Mouse (Mus musculus) limb, embryonic 13.5 days (tissue): ENCODE measurements around the gene Vmn1r33. TPM values are rescaled to one million over a fixed set of nuclear protein-coding genes. Genes with fewer than 3 reads are reported as not detected.
"Not testable (repeated sequence)": the region's sequence is repeated elsewhere in the genome, so short reads cannot be mapped to it uniquely, and the experiment has no call there.

Experiments
- ATAC-seq: fragments of 200-750 bp; cut with Nextera tagmentation; 2 replicates; pipeline ENCODE4 v1.8.0; 2017; ENCODE audit warnings: low read depth, moderate number of reproducible peaks, moderate TSS enrichment; ENCODE audit not compliant: low FRiP score
- H3K27ac ChIP-seq: fragments of 300-500 bp; sonication (generic); 2 replicates; pipeline ENCODE4 v1.5.1; 2015; ENCODE audit warnings: inconsistent platforms, mild to moderate bottlenecking, moderate library complexity
- H3K27me3 ChIP-seq: fragments of 300-500 bp; sonication (generic); 2 replicates; pipeline ENCODE4 v1.6.1; 2015; ENCODE audit warnings: mild to moderate bottlenecking, inconsistent platforms
- H3K36me3 ChIP-seq: fragments of 300-500 bp; sonication (generic); 2 replicates; pipeline ENCODE4 v1.6.1; 2015; ENCODE audit warnings: inconsistent platforms, mild to moderate bottlenecking, moderate library complexity
- H3K4me1 ChIP-seq: fragments of 300-500 bp; sonication (generic); 2 replicates; pipeline ENCODE4 v1.6.1; 2015; ENCODE audit warnings: inconsistent platforms
- H3K4me2 ChIP-seq: fragments of 300-500 bp; sonication (generic); replicated peaks from 2 replicates; pipeline ENCODE4 v1.6.1; 2015; ENCODE audit warnings: inconsistent platforms, mild to moderate bottlenecking, moderate library complexity
- H3K4me3 ChIP-seq: fragments of 300-500 bp; sonication (generic); 2 replicates; pipeline ENCODE4 v1.5.1; 2015; ENCODE audit warnings: moderate library complexity, mild to moderate bottlenecking, inconsistent platforms
- H3K9ac ChIP-seq: fragments of 300-500 bp; sonication (generic); 2 replicates; pipeline ENCODE4 v1.6.1; 2015; ENCODE audit warnings: mild to moderate bottlenecking, inconsistent platforms
- H3K9me3 ChIP-seq: fragments of 300-500 bp; sonication (generic); 2 replicates; pipeline ENCODE4 v1.6.1; 2016; ENCODE audit warnings: inconsistent platforms
- WGBS: fragments of 180-500 bp; shearing (Covaris S2); methylation state at CpG from one replicate; pipeline ENCODE4 v1.1.7; 2015; 5-methylcytosine and 5-hydroxymethylcytosine counted together
- polyA plus RNA-seq: library from polyadenylated mRNA; unstranded; fragments of >200 nt; fragmentation: Nextera tagmentation; extraction: Ambion mirVana; gene quantifications from 2 replicates; pipeline ENCODE4 v1.2.1, GENCODE M21; 2015

Gene Vmn1r33
- not detected in 2 replicates for polyA plus RNA-seq

- not testable (repeated sequence) for H3K9ac ChIP-seq, H3K27me3 ChIP-seq, H3K4me1 ChIP-seq, H3K4me2 ChIP-seq, H3K9me3 ChIP-seq, H3K36me3 ChIP-seq, ATAC-seq, H3K27ac ChIP-seq, H3K4me3 ChIP-seq
Measured at GRCm38 (mm10) chr6:66618182-66618581, at the start of gene Vmn1r33. Gene Vmn1r33 (minus strand): TSS chr6:66618282.

GRCm38 (mm10) chr6:66643779-66644178, 25.7 kb upstream of the Vmn1r33 start, which contains the start of gene Vmn1r34:
Gene Vmn1r34 (minus strand): TSS chr6:66643879.
- Histone ChIP-seq H3K4me3 (no peak within 1 kb of the TSS), H3K27ac (no peak within 1 kb of the TSS), H3K4me1 (no peaks in the 10 kb centered on the region), H3K4me2 (no peak within 1 kb of the TSS), H3K36me3 (no peaks in the 10 kb centered on the region), H3K9ac (no peak within 1 kb of the TSS), H3K27me3 (no peaks in the 10 kb centered on the region), H3K9me3 (no peaks in the 10 kb centered on the region)
- ATAC-seq = no peak
- WGBS = 74% methylated on average over 1 of the region's 1 CpGs

- no peak for ATAC-seq
Measured at GRCm38 (mm10) chr6:66595804-66596203, 22.3 kb downstream of the Vmn1r33 start.

More at GRCm38 (mm10) chr6:66595804-66596203, 22.3 kb downstream of the Vmn1r33 start:
- H3K4me1 ChIP-seq = no peaks in the 10 kb centered on the region
- H3K4me3 ChIP-seq = no peak overlapping the region
- no peak overlapping the region for H3K4me2 ChIP-seq
- H3K9me3 ChIP-seq = no peaks in the 10 kb centered on the region
- H3K9ac ChIP-seq = no peak overlapping the region
- H3K36me3 ChIP-seq = no peaks in the 10 kb centered on the region
- no peak overlapping the region for H3K27ac ChIP-seq
- H3K27me3 ChIP-seq = no peaks in the 10 kb centered on the region

Other genes with a start within 250 kb of the Vmn1r33 start
- gene Mad2l1, start 82.9 kb downstream of the Vmn1r33 start, polyA plus RNA-seq = 83.5 and 86.1 TPM in 2 replicates
- 0.06 and 0.18 TPM in 2 replicates for gene Vmn1r32, start 58.2 kb downstream of the Vmn1r33 start, polyA plus RNA-seq
- gene Vmn1r34, start 25.6 kb upstream of the Vmn1r33 start, polyA plus RNA-seq = not detected in 2 replicates
- gene Vmn1r35, start 67.6 kb upstream of the Vmn1r33 start, polyA plus RNA-seq = not detected in 2 replicates
- not detected in 2 replicates for gene Vmn1r36, start 100.9 kb upstream of the Vmn1r33 start, polyA plus RNA-seq
- not detected in 2 replicates for gene Vmn1r37, start 111.1 kb upstream of the Vmn1r33 start, polyA plus RNA-seq
- not detected in 2 replicates for gene Vmn1r38, start 164.3 kb upstream of the Vmn1r33 start, polyA plus RNA-seq
- not detected in 2 replicates for gene Vmn1r39, start 192.3 kb upstream of the Vmn1r33 start, polyA plus RNA-seq